In genomic region chr15:100424396-100425122, GRCm38 (mm10) we compare ENCODE assay signal across 7 mouse cellular contexts. TPM values are rescaled to one million over a fixed set of nuclear protein-coding genes. Genes with fewer than 3 reads are reported as not detected.
DNase-seq lines count a peak whose midpoint lies in the region; ATAC-seq and TF ChIP-seq lines count a peak whose summit lies in the region.

Gene Slc11a2, minus strand, starts transcription at chr15:100425072.

- ATAC-seq in hindbrain, postnatal 0 days: no peak

- dilution Hi-C loops in CH12.LX (cut with MboI; ENCODE audit: extremely low pct_ligation_motif_present, extremely low pct_unique_long_range_greater_than_20kb, low sequenced_read_pairs): no loop called here

- no peak for TF ChIP-seq CTCF in CH12.LX (conservative IDR thresholded peaks at IDR 0.05 in 1 of 2, IDR thresholded peaks at IDR 0.05 in 1 of 2; ENCODE audit: low read depth in 2 of 2, low read length in 2 of 2)
- no peak for TF ChIP-seq CTCF in hindbrain, postnatal 0 days (IDR thresholded peaks at IDR 0.05; ENCODE audit: low read depth)

- in situ Hi-C loops in CH12.LX (cut with MboI; ENCODE audit: low pct_ligation_motif_present, low pct_unique_long_range_greater_than_20kb, low sequenced_read_pairs): no loop called here

- H3K27me3 ChIP-seq in CH12.LX (replicated peaks): peaks cover 52% of the 10 kb centered on the region
- H3K27me3 ChIP-seq in hindbrain, postnatal 0 days (ENCODE audit: insufficient read depth, low read length): no peaks in the 10 kb centered on the region

- no peak for TF ChIP-seq POLR2A in CH12.LX (IDR thresholded peaks at IDR 0.05; ENCODE audit: low read depth, low read length)

- H3K4me3 ChIP-seq in CH12.LX (replicated peaks in 1 of 3; ENCODE audit: low read depth in 2 of 3, low read length in 2 of 3, poor library complexity in 1 of 3): peak within 1 kb of the TSS; percentile 2 to 40 (median 37)
- H3K4me3 ChIP-seq in hindbrain, postnatal 0 days (ENCODE audit: low read length): peak within 1 kb of the TSS; percentile 90

- no peak for TF ChIP-seq RAD21 in CH12.LX (IDR thresholded peaks at IDR 0.05; ENCODE audit: low read depth, low read length)

- H3K9ac ChIP-seq in CH12.LX (ENCODE audit: insufficient read depth, low read depth): no peak within 1 kb of the TSS
- H3K9ac ChIP-seq in hindbrain, postnatal 0 days (replicated peaks; ENCODE audit: low read length): no peak within 1 kb of the TSS

- H3K36me3 ChIP-seq in CH12.LX (replicated peaks in 1 of 2; ENCODE audit: control insufficient read depth in 1 of 2, insufficient read depth in 1 of 2, low read length in 1 of 2): no peaks in the 10 kb centered on the region
- H3K36me3 ChIP-seq in hindbrain, postnatal 0 days (ENCODE audit: insufficient read depth, low read length): no peaks in the 10 kb centered on the region

- peaks cover 3 to 31% of the 10 kb centered on the region in 2 experiments; a peak in 3 of 4 replicates for H3K4me1 ChIP-seq in CH12.LX (ENCODE audit: control insufficient read depth in 1 of 2, insufficient read depth in 2 of 2)
- H3K4me1 ChIP-seq in hindbrain, postnatal 0 days (ENCODE audit: insufficient read depth, low read length): peaks cover 13% of the 10 kb centered on the region; the same call in 1 of the 2 replicates

- no peak within 1 kb of the TSS for H3K27ac ChIP-seq in CH12.LX (ENCODE audit: insufficient read depth, low read depth)
- H3K27ac ChIP-seq in hindbrain, postnatal 0 days: no peak within 1 kb of the TSS

- DNase-seq in CH12.LX (ENCODE audit: extremely low read depth): no peak
- peak; percentile 49 for DNase-seq in adrenal gland, postnatal 14 days
- peak; percentile 49 for DNase-seq in forelimb bud, embryonic 11.5 days (ENCODE audit: low read depth, low spot score)
- no peak for DNase-seq in hindbrain, postnatal 0 days (ENCODE audit: low spot score)
- DNase-seq in left cerebral cortex, postnatal 4 days: no peak
- DNase-seq in naive thymus-derived CD4-positive, alpha-beta T cell, adult 2 months (ENCODE audit: low read depth): peak; percentile 56
- DNase-seq in ovary, postnatal 14 days (ENCODE audit: low spot score): no peak

- intact Hi-C loops in left cerebral cortex, postnatal 4 days (cut with DNase I): no loop called here

- 27% methylated on average over 17 of the region's 17 CpGs for WGBS in hindbrain, postnatal 0 days

- H3K9me3 ChIP-seq in CH12.LX (replicated peaks; ENCODE audit: low read length): no peaks in the 10 kb centered on the region
- no peaks in the 10 kb centered on the region for H3K9me3 ChIP-seq in hindbrain, postnatal 0 days (ENCODE audit: low read length)

- H3K4me2 ChIP-seq in CH12.LX (ENCODE audit: insufficient read depth, low read depth, poor library complexity, severe bottlenecking): peak within 1 kb of the TSS; percentile 98
- H3K4me2 ChIP-seq in hindbrain, postnatal 0 days (ENCODE audit: low read depth, low read length): peak within 1 kb of the TSS; percentile 97

- no peak for TF ChIP-seq EP300 in CH12.LX (IDR thresholded peaks at IDR 0.05; ENCODE audit: low read length)

- H3K79me2 ChIP-seq in CH12.LX (replicated peaks; ENCODE audit: control insufficient read depth, extremely low read depth, insufficient read depth, poor library complexity, severe bottlenecking): no peaks in the 10 kb centered on the region

TF ChIP-seq in CH12.LX, 34 proteins besides CTCF, POLR2A, EP300 and RAD21:
- TF ChIP-seq IRF4 (IDR thresholded peaks at IDR 0.05; ENCODE audit: low read depth, low read length) (peak; percentile 26; the same call in 1 of the 2 replicates), USF2 (conservative IDR thresholded peaks at IDR 0.05; ENCODE audit: low read depth, low read length) (no peak), TCF12 (IDR thresholded peaks at IDR 0.05; ENCODE audit: low read depth, low read length) (0 out of 2 replicates have a peak, but pooled peaks have one; percentile 20)
TF ChIP-seq in CH12.LX: peak in this region for 2.

RNA-seq across cellular contexts. Expression of gene Slc11a2, which starts in this region (rescaled TPM):
- total RNA-seq in CH12.LX (2012; rRNA removed): 8.9 and 13.2 TPM in 2 replicates
- 11.7 and 13.0 TPM in 2 replicates for total RNA-seq in CH12.LX (2014; rRNA removed)
- polyA plus RNA-seq in CH12.LX (2012; ENCODE audit: insufficient read length, low read depth): 18.6 and 19.1 TPM in 2 replicates
- 95.8 and 102 TPM in 2 replicates for total RNA-seq in adrenal gland, postnatal 14 days (2021)
- 25.1 and 40.1 TPM in 2 replicates for total RNA-seq in hindbrain, postnatal 0 days (2014; rRNA removed)
- polyA plus RNA-seq in hindbrain, postnatal 0 days (2015; fragmentation: Nextera tagmentation; extraction: Ambion mirVana): 14.5 and 18.5 TPM in 2 replicates
- 10 to 100 TPM; 55.9 to 61.2 TPM for total RNA-seq in left cerebral cortex, postnatal 4 days (2021)

Comparison
In these comparisons a context has a peak if more than half of its experiments do, and no peak if none do; other contexts are left out.
1. DNase-seq: peak in adrenal gland, postnatal 14 days (single experiment), forelimb bud, embryonic 11.5 days (single experiment) and naive thymus-derived CD4-positive, alpha-beta T cell, adult 2 months (single experiment); none in CH12.LX (single experiment), hindbrain, postnatal 0 days (single experiment), left cerebral cortex, postnatal 4 days (single experiment) and ovary, postnatal 14 days (single experiment).